Mouse (Mus musculus) megakaryocyte progenitor cell, adult 5-6 weeks (primary cell): ENCODE measurements around the gene Phactr3. TPM values are rescaled to one million over a fixed set of nuclear protein-coding genes. Genes with fewer than 3 reads are reported as not detected.
"Not testable (repeated sequence)": the region's sequence is repeated elsewhere in the genome, so short reads cannot be mapped to it uniquely, and the experiment has no call there.

Experiments
- ATAC-seq: replicated peaks from 2 replicates; pipeline ENCODE4 v1.8.0; 2016; ENCODE audit warnings: mild to moderate bottlenecking, moderate TSS enrichment, inconsistent platforms; ENCODE audit not compliant: poor library complexity
- total RNA-seq, 2 experiments: library from RNA; stranded (forward) in 1 of 2; stranded (reverse) in 1 of 2; fragments of 157-497, 149-512 nt in 1 of 2; fragments of 200-1000 nt in 1 of 2; gene quantifications; 2 replicates each; pipeline versions ENCODE4 v1.2.3 to v1.2.4; 2015 to 2017

The Phactr3 gene
- total RNA-seq, 2 experiments from 2014 or later, result 0.05 TPM; not detected in 1

- ATAC-seq, result no peak
Measured at GRCm38 (mm10) chr2:178321271-178321670, 202.5 kb downstream of the Phactr3 start.

- no peak for ATAC-seq
Measured at GRCm38 (mm10) chr2:178324410-178324809, 205.6 kb downstream of the Phactr3 start.

GRCm38 (mm10) chr2:178324818-178325217 lies 206.0 kb downstream of the Phactr3 start:
- no peak for ATAC-seq

- no peak for ATAC-seq
Measured at GRCm38 (mm10) chr2:178326067-178326466, 207.3 kb downstream of the Phactr3 start.

GRCm38 (mm10) chr2:178326750-178327465 lies 208.1 kb downstream of the Phactr3 start:
- no peak for ATAC-seq

- ATAC-seq, result peak; percentile 75
Measured at GRCm38 (mm10) chr2:178327466-178328040, 208.8 kb downstream of the Phactr3 start.

GRCm38 (mm10) chr2:178329551-178329950 lies 210.8 kb downstream of the Phactr3 start:
- no peak for ATAC-seq

- no peak for ATAC-seq
Measured at GRCm38 (mm10) chr2:178329986-178330385, 211.2 kb downstream of the Phactr3 start.

- ATAC-seq, result no peak
Measured at GRCm38 (mm10) chr2:178337878-178338277, 219.1 kb downstream of the Phactr3 start.

- peak; percentile 75 for ATAC-seq
Measured at GRCm38 (mm10) chr2:178339044-178339443, 220.3 kb downstream of the Phactr3 start.

GRCm38 (mm10) chr2:178342105-178342504 lies 223.3 kb downstream of the Phactr3 start:
- not testable (repeated sequence) for ATAC-seq

GRCm38 (mm10) chr2:178342597-178342996 lies 223.8 kb downstream of the Phactr3 start:
- no peak for ATAC-seq

Other genes starting within 250 kb of the Phactr3 start
- 0.69 and 1.5 TPM in 2 replicates for gene Gm14327, start 221.9 kb upstream of the Phactr3 start, total RNA-seq (2015)
- 1.5 and 3.3 TPM in 2 replicates for gene Gm14327, start 221.9 kb upstream of the Phactr3 start, total RNA-seq (2017)
- gene Zfp972, start 193.4 kb upstream of the Phactr3 start, total RNA-seq (2015), result 0.49 and 0.59 TPM in 2 replicates
- gene Zfp972, start 193.4 kb upstream of the Phactr3 start, total RNA-seq (2017), result 5.7 TPM in 1 of 2 replicates, not detected in the other
- gene Gm14326, start 161.7 kb upstream of the Phactr3 start, total RNA-seq (2015), result 27.8 and 34.6 TPM in 2 replicates
- 14.2 and 18.2 TPM in 2 replicates for gene Gm14326, start 161.7 kb upstream of the Phactr3 start, total RNA-seq (2017)
- gene Zfp971, start 95.7 kb upstream of the Phactr3 start, total RNA-seq (2015), result 58.4 and 64.9 TPM in 2 replicates
- gene Zfp971, start 95.7 kb upstream of the Phactr3 start, total RNA-seq (2017), result 23.0 and 42.4 TPM in 2 replicates
- 14.6 and 15.5 TPM in 2 replicates for gene Zfp931, start 40.5 kb upstream of the Phactr3 start, total RNA-seq (2015)
- 14.3 and 16.4 TPM in 2 replicates for gene Zfp931, start 40.5 kb upstream of the Phactr3 start, total RNA-seq (2017)